Mouse (Mus musculus) MEL (cell line): ENCODE results near the gene Znfx1. TPM values are rescaled to one million over a fixed set of nuclear protein-coding genes. Genes with fewer than 3 reads are reported as not detected.

ENCODE experiments used
- DNase-seq: peaks from one replicate; pipeline ENCODE4 v3.0.0; 2011; ENCODE audit warnings: low read depth, low spot score
- H3K27ac ChIP-seq: 2 replicates; pipeline ENCODE4 v1.5.1; 2012; ENCODE audit warnings: low read depth, mild to moderate bottlenecking, control low read depth, low read length, moderate library complexity; ENCODE audit not compliant: control insufficient read depth
- H3K27me3 ChIP-seq, 2 experiments: fragments of 150-350 bp in 1 of 2; sonication (generic) in 1 of 2; 2 replicates each; pipeline ENCODE4 v1.6.1; 2012; ENCODE audit warnings: low read length in 2 of 2, mild to moderate bottlenecking in 2 of 2, improper control_type of control experiment in 1 of 2, moderate library complexity in 1 of 2; ENCODE audit not compliant: insufficient read depth in 2 of 2, control insufficient read depth in 1 of 2
- H3K36me3 ChIP-seq, 2 experiments: 2 replicates each; pipeline ENCODE4 v1.6.1; 2012 to 2014; ENCODE audit warnings: low read length in 2 of 2, improper control_type of control experiment in 1 of 2, inconsistent platforms in 1 of 2, mild to moderate bottlenecking in 1 of 2; ENCODE audit not compliant: insufficient read depth in 2 of 2, control insufficient read depth in 1 of 2
- H3K4me1 ChIP-seq, 2 experiments: fragments of 150-350 bp in 1 of 2; sonication (generic) in 1 of 2; 2 replicates each; pipeline ENCODE4 v1.6.1; 2012; ENCODE audit warnings: low read length in 2 of 2, improper control_type of control experiment in 1 of 2, mild to moderate bottlenecking in 1 of 2; ENCODE audit not compliant: insufficient read depth in 2 of 2, control insufficient read depth in 1 of 2
- H3K4me3 ChIP-seq, 2 experiments: fragments of 150-350 bp in 1 of 2; sonication (generic) in 1 of 2; 2 replicates each; pipeline ENCODE4 v1.5.1; 2012; ENCODE audit warnings: low read depth in 2 of 2, low read length in 2 of 2, mild to moderate bottlenecking in 2 of 2, moderate library complexity in 2 of 2, control low read depth in 1 of 2, improper control_type of control experiment in 1 of 2; ENCODE audit not compliant: control insufficient read depth in 1 of 2, insufficient read depth in 1 of 2
- H3K79me2 ChIP-seq: 2 replicates; pipeline ENCODE4 v1.6.1; 2012; ENCODE audit warnings: mild to moderate bottlenecking, low read length, moderate library complexity; ENCODE audit not compliant: control insufficient read depth, poor library complexity, insufficient read depth
- H3K9ac ChIP-seq: 2 replicates; pipeline ENCODE4 v1.6.1; 2012; ENCODE audit warnings: low read depth, mild to moderate bottlenecking, control low read depth, low read length, moderate library complexity; ENCODE audit not compliant: control insufficient read depth, poor library complexity, severe bottlenecking
- H3K9me3 ChIP-seq: fragments of 150-350 bp; sonication (generic); replicated peaks from 2 replicates; pipeline ENCODE4 v1.6.1; 2012; ENCODE audit warnings: mild to moderate bottlenecking, low read length, improper control_type of control experiment, moderate library complexity; ENCODE audit not compliant: insufficient read depth
- CHD1 ChIP-seq: IDR thresholded peaks from 2 replicates; pipeline ENCODE4 v1.6.1; 2012; ENCODE audit warnings: low read depth, mild to moderate bottlenecking, inconsistent platforms, low read length, improper control_type of control experiment
- CTCF ChIP-seq, 3 experiments: IDR thresholded peaks in 2 of 3; conservative IDR thresholded peaks in 1 of 3; 2 replicates each; pipeline ENCODE4 v1.5.1; 2011 to 2012; ENCODE audit warnings: low read length in 3 of 3, low read depth in 2 of 3, mild to moderate bottlenecking in 2 of 3, improper control_type of control experiment in 1 of 3, inconsistent platforms in 1 of 3, mixed read lengths in 1 of 3, moderate library complexity in 1 of 3; ENCODE audit not compliant: control insufficient read depth in 1 of 3, insufficient read depth in 1 of 3, poor library complexity in 1 of 3, severe bottlenecking in 1 of 3
- E2F4 ChIP-seq: IDR thresholded peaks from 2 replicates; pipeline ENCODE4 v1.6.1; 2011; ENCODE audit warnings: low read depth, low read length, improper control_type of control experiment, borderline replicate concordance
- EP300 ChIP-seq, 2 experiments: IDR thresholded peaks; 2 replicates each; pipeline ENCODE4 v1.6.1; 2011; ENCODE audit warnings: improper control_type of control experiment in 2 of 2, low read length in 2 of 2, low read depth in 1 of 2, mild to moderate bottlenecking in 1 of 2
- ETS1 ChIP-seq: IDR thresholded peaks from 2 replicates; pipeline ENCODE4 v1.6.1; 2012; ENCODE audit warnings: low read depth, mild to moderate bottlenecking, inconsistent platforms, low read length, improper control_type of control experiment, moderate library complexity
- GABPA ChIP-seq: IDR thresholded peaks from 2 replicates; pipeline ENCODE4 v1.6.1; 2012; ENCODE audit warnings: low read depth, mild to moderate bottlenecking, inconsistent platforms, low read length, improper control_type of control experiment, moderate library complexity
- JUND ChIP-seq: IDR thresholded peaks from 2 replicates; pipeline ENCODE4 v1.6.1; 2011; ENCODE audit warnings: low read depth, mild to moderate bottlenecking, improper control_type of control experiment, low read length
- KAT2A ChIP-seq: conservative IDR thresholded peaks from 2 replicates; pipeline ENCODE4 v1.6.1; 2012; ENCODE audit warnings: low read depth, low read length, improper control_type of control experiment, inconsistent platforms
- MAFK ChIP-seq: IDR thresholded peaks from 2 replicates; pipeline ENCODE4 v1.6.1; 2011; ENCODE audit warnings: low read depth, mild to moderate bottlenecking, low read length, improper control_type of control experiment, borderline replicate concordance
- MAX ChIP-seq: IDR thresholded peaks from 2 replicates; pipeline ENCODE4 v1.6.1; 2011; ENCODE audit warnings: low read length, improper control_type of control experiment
- MAZ ChIP-seq: IDR thresholded peaks from 2 replicates; pipeline ENCODE4 v1.6.1; 2012; ENCODE audit warnings: low read depth, mild to moderate bottlenecking, inconsistent platforms, low read length, improper control_type of control experiment
- MEF2A ChIP-seq: IDR thresholded peaks from 2 replicates; pipeline ENCODE4 v1.6.1; 2014; ENCODE audit warnings: low read depth, mild to moderate bottlenecking, inconsistent platforms, low read length, improper control_type of control experiment; ENCODE audit not compliant: poor library complexity, insufficient replicate concordance, severe bottlenecking; ENCODE audit errors: extremely low read depth
- MXI1 ChIP-seq: IDR thresholded peaks from 2 replicates; pipeline ENCODE4 v1.6.1; 2011; ENCODE audit warnings: mild to moderate bottlenecking, low read depth, low read length, improper control_type of control experiment
- MYC ChIP-seq: IDR thresholded peaks from 2 replicates; pipeline ENCODE4 v1.6.1; 2011; ENCODE audit warnings: low read depth, mild to moderate bottlenecking, low read length, improper control_type of control experiment, moderate library complexity
- NRF1 ChIP-seq: IDR thresholded peaks from 2 replicates; pipeline ENCODE4 v1.6.1; 2014; ENCODE audit warnings: low read depth, mild to moderate bottlenecking, inconsistent platforms, low read length, improper control_type of control experiment, moderate library complexity; ENCODE audit not compliant: poor library complexity, insufficient read depth, severe bottlenecking
- POLR2AphosphoS2 ChIP-seq: IDR thresholded peaks from 2 replicates; pipeline ENCODE4 v1.6.1; 2011; ENCODE audit warnings: low read length, improper control_type of control experiment
- POLR2AphosphoS5 ChIP-seq: IDR thresholded peaks from 2 replicates; pipeline ENCODE4 v1.6.1; 2012; ENCODE audit warnings: low read depth, borderline replicate concordance, mild to moderate bottlenecking, inconsistent platforms, low read length, moderate library complexity, mixed read lengths
- RAD21 ChIP-seq: IDR thresholded peaks from 2 replicates; pipeline ENCODE4 v1.6.1; 2011; ENCODE audit warnings: mild to moderate bottlenecking, low read depth, low read length, improper control_type of control experiment
- SIN3A ChIP-seq: IDR thresholded peaks from 2 replicates; pipeline ENCODE4 v1.6.1; 2012; ENCODE audit warnings: low read length, improper control_type of control experiment, inconsistent platforms
- TAL1 ChIP-seq: IDR thresholded peaks from 2 replicates; pipeline ENCODE4 v1.6.1; 2012; ENCODE audit warnings: mild to moderate bottlenecking, inconsistent platforms, low read length, moderate library complexity, mixed read lengths
- UBTF ChIP-seq: IDR thresholded peaks from 2 replicates; pipeline ENCODE4 v1.6.1; 2012; ENCODE audit warnings: low read depth, mild to moderate bottlenecking, inconsistent platforms, low read length, improper control_type of control experiment, moderate library complexity, borderline replicate concordance; ENCODE audit not compliant: insufficient read depth
- USF1 ChIP-seq: IDR thresholded peaks from 2 replicates; pipeline ENCODE4 v1.6.1; 2014; ENCODE audit warnings: low read depth, mild to moderate bottlenecking, inconsistent platforms, low read length, improper control_type of control experiment, moderate library complexity
- USF2 ChIP-seq, 2 experiments: IDR thresholded peaks; 2 replicates each; pipeline ENCODE4 v1.6.1; 2011 to 2012; ENCODE audit warnings: improper control_type of control experiment in 2 of 2, low read length in 2 of 2, borderline replicate concordance in 1 of 2, inconsistent platforms in 1 of 2, low read depth in 1 of 2, mild to moderate bottlenecking in 1 of 2; ENCODE audit not compliant: insufficient read depth in 1 of 2
- ZMIZ1 ChIP-seq: IDR thresholded peaks from 2 replicates; pipeline ENCODE4 v1.6.1; 2012; ENCODE audit warnings: low read depth, mild to moderate bottlenecking, inconsistent platforms, low read length, improper control_type of control experiment, moderate library complexity
- ZNF384 ChIP-seq: IDR thresholded peaks from 2 replicates; pipeline ENCODE4 v1.6.1; 2012; ENCODE audit warnings: low read depth, mild to moderate bottlenecking, inconsistent platforms, low read length, improper control_type of control experiment
- polyA plus RNA-seq, 2 experiments: library from polyadenylated mRNA; stranded (reverse) in 1 of 2; unstranded in 1 of 2; fragments of >175 nt in 1 of 2; fragments of >200 nt in 1 of 2; gene quantifications; 2 replicates each; pipeline versions ENCODE4 v1.2.1 to v1.2.4; 2012; ENCODE audit warnings: low replicate concordance in 2 of 2, low read depth in 1 of 2; ENCODE audit not compliant: insufficient read length in 2 of 2, insufficient read depth in 1 of 2, missing spikeins in 1 of 2
- total RNA-seq: library from RNA; depleted of rRNA; stranded (reverse); fragments of 300-350 nt; gene quantifications from 2 replicates; pipeline ENCODE4 v1.2.3, GENCODE M21; 2012

The Znfx1 gene
- total and polyA plus RNA-seq, 3 experiments: 15.6 to 17.1 TPM; not detected in 1

DNA sequence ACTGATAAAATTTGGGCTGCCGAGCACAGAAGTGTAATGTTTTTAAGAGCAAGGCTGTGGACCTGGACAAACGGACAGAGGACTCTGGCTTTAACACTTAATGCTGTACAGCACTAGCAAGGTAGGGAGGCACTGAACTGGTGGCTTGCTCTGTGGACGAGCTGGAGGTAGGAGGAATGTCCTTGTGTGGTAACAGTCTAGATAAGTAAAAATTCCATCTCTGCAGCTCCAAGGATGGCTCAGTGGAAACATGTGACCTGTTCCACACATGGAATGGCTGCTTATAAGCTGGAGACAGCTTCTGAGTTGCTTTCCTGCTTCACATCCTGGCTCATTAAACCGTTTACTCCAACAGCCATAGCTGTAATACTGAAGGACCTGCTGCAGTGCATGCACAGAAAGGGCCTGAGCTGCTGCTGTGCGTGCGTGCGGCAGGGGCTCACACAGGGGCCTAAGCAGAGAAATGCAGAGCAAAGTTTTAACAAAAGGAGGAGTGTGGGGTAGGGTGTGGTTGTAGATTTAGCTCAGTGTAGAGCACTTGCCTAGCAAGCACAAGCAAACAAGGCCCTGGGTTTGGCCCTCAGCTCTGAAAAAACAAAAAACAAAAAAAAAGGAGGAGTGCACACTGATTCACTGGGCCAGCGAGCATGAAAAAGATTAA, 14.0 kb downstream of the Znfx1 start:
- peaks cover 12 to 14% of the 10 kb centered on the region in 2 experiments for H3K4me1 ChIP-seq

DNA sequence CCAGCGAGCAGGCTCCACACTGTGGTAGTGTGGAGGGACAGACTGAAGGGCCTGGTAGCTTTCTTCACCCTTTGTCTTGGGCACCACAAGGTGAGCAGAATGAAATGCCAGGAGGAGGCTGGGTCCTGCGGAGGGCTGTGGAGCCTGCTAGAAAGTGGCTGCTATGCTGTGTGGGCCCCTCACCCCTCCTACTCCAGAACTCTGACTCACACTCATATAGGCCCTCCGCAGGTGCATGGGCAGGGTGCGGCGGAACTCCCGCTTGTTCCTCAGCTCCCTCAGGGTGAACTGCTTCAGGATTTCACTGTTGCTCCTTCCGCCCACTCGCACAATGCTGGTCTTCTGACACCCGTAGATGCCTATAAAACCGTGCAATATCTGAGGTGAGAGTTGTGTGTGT, 14.6 kb downstream of the Znfx1 start:
- Histone ChIP-seq H3K36me3 (peaks cover 15 to 19% of the 10 kb centered on the region in 2 experiments), H3K79me2 (peaks cover 11% of the 10 kb centered on the region), H3K9ac (no peak overlapping the region), H3K27me3 (no peaks in the 10 kb centered on the region), H3K9me3 (no peaks in the 10 kb centered on the region), H3K4me1 (peaks cover 9 to 15% of the 10 kb centered on the region in 2 experiments), H3K4me3 (no peak overlapping the region), H3K27ac (no peak overlapping the region)
- TF ChIP-seq KAT2A (no peak), NRF1 (no peak), E2F4 (no peak), CHD1 (no peak), USF2 (IDR thresholded peaks at IDR 0.05; ENCODE audit: borderline replicate concordance in 1 of 2, insufficient read depth in 1 of 2, low read depth in 1 of 2, low read length in 2 of 2) (no peak), MAFK (no peak), MYC (no peak), MAX (no peak), POLR2AphosphoS5 (no peak), MAZ (no peak), USF1 (no peak), POLR2AphosphoS2 (no peak), JUND (no peak), UBTF (no peak), ZNF384 (no peak)
- no peak for DNase-seq

More for the DNA sequence above, 14.0 kb downstream of the Znfx1 start:
- peaks cover 13% of the 10 kb centered on the region for H3K79me2 ChIP-seq
- H3K9ac ChIP-seq: no peak overlapping the region
- H3K27ac ChIP-seq: no peak overlapping the region
- TF ChIP-seq ZNF384 (no peak), MEF2A (no peak), EP300 (IDR thresholded peaks at IDR 0.05; ENCODE audit: low read depth in 1 of 2, low read length in 2 of 2) (no peak), POLR2AphosphoS5 (no peak), GABPA (no peak), CTCF (IDR thresholded peaks at IDR 0.05 in 2 of 3, conservative IDR thresholded peaks at IDR 0.05 in 1 of 3; ENCODE audit: control insufficient read depth in 1 of 3, insufficient read depth in 1 of 3, low read depth in 2 of 3, low read length in 3 of 3, poor library complexity in 1 of 3, severe bottlenecking in 1 of 3) (no peak), ZMIZ1 (no peak), ETS1 (no peak), RAD21 (no peak), SIN3A (no peak), TAL1 (no peak), JUND (no peak), MXI1 (no peak)
- DNase-seq: no peak
- H3K27me3 ChIP-seq: no peaks in the 10 kb centered on the region
- H3K36me3 ChIP-seq: peaks cover 15 to 19% of the 10 kb centered on the region in 2 experiments
- H3K9me3 ChIP-seq: no peaks in the 10 kb centered on the region
- H3K4me3 ChIP-seq: no peak overlapping the region
